In the genomic region with DNA sequence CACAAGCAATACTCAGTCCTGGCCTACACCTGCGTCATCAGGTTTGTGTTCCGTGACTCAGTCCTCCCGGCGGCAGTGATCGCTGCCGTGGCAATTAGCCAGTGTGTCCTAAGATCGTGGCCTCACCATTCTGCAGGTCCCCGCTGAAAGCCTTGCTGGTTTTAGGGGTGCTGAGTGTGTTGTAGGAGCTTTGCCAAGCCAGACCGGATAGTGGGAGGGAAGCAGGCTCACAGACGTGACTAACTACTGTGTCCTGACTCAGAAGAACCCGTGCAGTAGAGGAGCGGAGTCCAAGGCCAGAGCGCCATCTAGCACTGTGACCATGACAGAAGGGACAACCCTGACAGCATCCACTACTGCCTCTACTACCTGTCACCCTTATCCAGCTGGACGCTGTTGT, we compare ENCODE assay signal across 8 mouse cellular contexts.
A peak's percentile ranks its signal among the peaks of the same experiment; 100 is the strongest.
DNase-seq lines count a peak whose midpoint lies in the region; ATAC-seq lines count a peak whose summit lies in the region.

No protein-coding gene starts in this region.

- ATAC-seq in megakaryocyte, adult 5-6 weeks (ENCODE audit: poor library complexity, severe bottlenecking), result no peak

- peak; percentile 14 for DNase-seq in cerebellum, adult 9-11 months
- no peak for DNase-seq in cerebellum, postnatal 4 days (ENCODE audit: low spot score in 2 of 2)
- DNase-seq in cerebellum, postnatal 14 days, result peak; percentile 58 to 65
- DNase-seq in layer of hippocampus, adult 8-10 months (ENCODE audit: low spot score in 2 of 2), result peak; percentile 31 to 41
- DNase-seq in neural tube, embryonic 10.5 days (ENCODE audit: extremely low spot score, low spot score), result no peak
- DNase-seq in thymus, postnatal 36 days, result no peak

- peaks cover 37% of the 10 kb centered on the region for H3K4me1 ChIP-seq in megakaryocyte, embryonic 14.5 days

- no peaks in the 10 kb centered on the region for H3K9me3 ChIP-seq in megakaryocyte, embryonic 14.5 days

- H3K27me3 ChIP-seq in megakaryocyte, embryonic 14.5 days (replicated peaks), result peaks cover 95% of the 10 kb centered on the region

- H3K4me3 ChIP-seq in megakaryocyte, embryonic 14.5 days (replicated peaks), result peak overlapping the region; percentile 20

- no peaks in the 10 kb centered on the region for H3K36me3 ChIP-seq in megakaryocyte, embryonic 14.5 days (replicated peaks; ENCODE audit: low read length)

Comparison
In these comparisons a context has a peak if more than half of its experiments do, and no peak if none do; other contexts are left out.
1. DNase-seq: peak in cerebellum, adult 9-11 months (single experiment), cerebellum, postnatal 14 days (2 of 2) and layer of hippocampus, adult 8-10 months (2 of 2); none in cerebellum, postnatal 4 days (0 of 2), neural tube, embryonic 10.5 days (single experiment) and thymus, postnatal 36 days (0 of 2).